Mouse (Mus musculus): ENCODE results near the gene Tlr5. TPM values are rescaled to one million over a fixed set of nuclear protein-coding genes. Genes with fewer than 3 reads are reported as not detected.

Gene Tlr5
- polyA plus RNA-seq (2015; fragmentation: Nextera tagmentation; extraction: Ambion mirVana) = 0.30 and 0.39 TPM in 2 replicates

DNA sequence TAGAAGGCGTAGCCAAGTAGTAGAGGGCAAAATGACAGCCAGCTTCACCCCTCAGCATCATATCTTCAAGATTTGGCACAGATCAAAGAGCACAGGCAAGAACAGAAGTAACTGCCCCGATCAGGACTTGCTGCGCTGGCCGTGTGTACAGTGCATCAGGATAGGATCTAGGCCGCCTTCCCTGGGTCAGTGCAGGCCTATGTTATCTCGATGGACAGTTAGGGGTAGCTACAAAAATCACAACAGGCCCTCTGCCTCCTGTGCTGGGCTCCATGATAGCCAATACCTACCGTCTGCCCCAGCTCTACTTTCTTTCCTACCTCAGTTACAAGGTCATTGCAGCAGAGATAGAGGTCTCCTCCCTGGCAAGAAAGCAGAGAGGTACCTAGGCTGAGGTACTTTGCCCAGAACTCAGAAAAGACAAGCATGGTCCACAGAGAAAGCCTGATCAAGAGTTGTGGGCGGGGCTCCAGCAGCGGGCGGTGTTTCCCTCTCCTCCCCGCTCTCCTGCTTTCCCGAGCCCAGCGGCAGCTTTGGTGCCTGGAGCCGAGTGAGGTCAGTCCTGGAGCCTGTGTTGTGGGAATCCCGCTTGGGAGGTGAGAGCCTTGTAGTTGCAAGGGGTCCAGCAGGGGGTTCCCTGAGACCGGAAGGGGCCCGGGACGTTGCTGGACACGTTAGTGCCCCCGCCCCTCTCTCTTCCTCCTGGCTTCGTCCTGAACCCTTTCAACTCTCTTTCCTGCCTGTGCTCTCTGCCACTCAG, at the start of gene Tlr5:
Gene Tlr5, plus strand, starts transcription at position 502 of the 760 bp plus-strand sequence.
- Histone ChIP-seq H3K27ac (peak within 1 kb of the TSS; percentile 35), H3K9me3 (no peaks in the 10 kb centered on the region), H3K4me2 (replicated peaks) (peak within 1 kb of the TSS; percentile 57), H3K27me3 (peaks cover 30% of the 10 kb centered on the region), H3K4me3 (replicated peaks) (peak within 1 kb of the TSS; percentile 33), H3K36me3 (no peaks in the 10 kb centered on the region), H3K4me1 (replicated peaks) (peaks cover 38% of the 10 kb centered on the region), H3K9ac (replicated peaks) (peak within 1 kb of the TSS; percentile 60)
- 19% methylated on average over 21 of the region's 21 CpGs for WGBS
- ATAC-seq = peak; percentile 40

DNA sequence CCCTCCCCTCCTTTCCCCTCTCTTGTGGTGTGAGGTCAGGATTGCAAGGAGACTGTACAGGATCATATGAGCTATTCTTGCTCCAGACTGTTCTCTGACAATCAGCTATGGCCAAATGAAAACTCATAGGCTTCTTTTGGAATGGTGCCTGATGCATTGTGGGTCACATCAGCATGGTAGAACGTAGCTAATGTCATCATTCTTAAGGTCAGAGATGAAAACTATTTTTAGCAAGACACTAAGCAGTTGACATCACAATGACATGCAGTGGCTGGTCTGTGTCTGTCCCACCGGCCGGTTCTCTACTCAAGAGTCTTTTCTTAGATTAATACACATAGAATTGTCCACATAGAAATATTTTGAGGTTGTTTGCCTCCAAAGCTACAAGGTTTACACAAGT, 48.9 kb upstream of the Tlr5 start:
- whole genome bisulfite sequencing = 83% methylated on average over 3 of the region's 3 CpGs
- Histone ChIP-seq H3K27ac (no peak overlapping the region), H3K36me3 (no peaks in the 10 kb centered on the region), H3K4me3 (replicated peaks) (no peak overlapping the region), H3K4me2 (replicated peaks) (no peak overlapping the region), H3K27me3 (0 out of 2 replicates have a peak, but pooled peaks cover 2% of the 10 kb centered on the region), H3K9me3 (0 out of 2 replicates have a peak, but pooled peaks cover 3% of the 10 kb centered on the region), H3K9ac (replicated peaks) (no peak overlapping the region), H3K4me1 (replicated peaks) (peaks cover 20% of the 10 kb centered on the region)
- no peak for ATAC-seq

DNA sequence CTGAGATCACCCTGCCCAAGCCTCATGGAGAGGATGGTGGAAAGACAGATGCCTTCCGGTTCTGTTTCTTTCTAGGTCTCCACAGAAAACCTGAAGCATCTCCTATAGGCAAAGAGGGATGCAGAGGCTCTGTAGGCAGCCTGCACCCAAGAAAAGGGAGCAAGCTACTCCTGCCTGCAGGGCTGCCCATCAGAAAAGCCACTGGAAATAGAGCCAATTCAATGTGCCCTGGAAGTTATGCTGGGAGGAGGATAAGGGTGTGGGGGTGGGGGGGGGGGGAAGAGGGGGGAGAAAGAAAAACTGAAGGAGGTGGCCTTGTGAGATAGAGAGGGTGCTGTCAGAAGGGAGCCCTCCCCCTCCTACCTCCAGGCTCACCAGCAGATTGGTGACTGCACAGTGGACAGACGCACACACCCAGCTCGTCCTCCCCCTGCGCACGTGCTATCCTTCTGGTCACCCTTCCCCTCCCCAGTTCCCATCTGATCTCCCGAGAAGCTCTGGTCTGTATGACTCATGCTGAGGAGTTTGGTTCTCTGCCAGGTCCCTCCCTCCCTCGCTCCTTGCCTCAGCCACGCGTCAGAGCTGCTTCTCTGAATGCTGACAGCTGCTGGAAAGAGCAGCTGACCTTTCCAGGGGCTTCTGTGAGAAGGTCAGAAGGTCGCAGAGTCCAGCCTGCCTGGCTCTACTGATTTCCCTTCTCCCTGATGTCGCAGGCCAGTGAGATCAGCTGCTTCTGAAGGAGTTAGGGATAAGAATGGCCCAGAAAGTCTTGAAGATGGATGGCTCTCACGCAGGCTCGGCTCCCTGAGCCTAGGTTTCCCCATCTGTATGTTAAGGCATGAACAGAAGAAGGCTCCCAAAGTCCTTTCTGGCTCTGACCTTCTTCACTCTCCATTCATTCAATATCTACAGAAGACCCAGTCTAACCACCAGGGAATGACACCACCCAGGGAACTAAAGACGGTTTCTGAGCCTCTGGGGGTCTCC, 46.2 kb upstream of the Tlr5 start:
- ATAC-seq = peak; percentile 88
- Histone ChIP-seq H3K36me3 (no peaks in the 10 kb centered on the region), H3K27ac (0 out of 2 replicates have a peak overlapping the region, but pooled peaks have one; percentile 36), H3K9me3 (0 out of 2 replicates have a peak, but pooled peaks cover 3% of the 10 kb centered on the region), H3K4me3 (replicated peaks) (no peak overlapping the region), H3K4me2 (replicated peaks) (no peak overlapping the region), H3K9ac (replicated peaks) (no peak overlapping the region), H3K27me3 (0 out of 2 replicates have a peak, but pooled peaks cover 2% of the 10 kb centered on the region), H3K4me1 (replicated peaks) (peaks cover 20% of the 10 kb centered on the region)
- 17% methylated on average over 14 of the region's 14 CpGs for WGBS

DNA sequence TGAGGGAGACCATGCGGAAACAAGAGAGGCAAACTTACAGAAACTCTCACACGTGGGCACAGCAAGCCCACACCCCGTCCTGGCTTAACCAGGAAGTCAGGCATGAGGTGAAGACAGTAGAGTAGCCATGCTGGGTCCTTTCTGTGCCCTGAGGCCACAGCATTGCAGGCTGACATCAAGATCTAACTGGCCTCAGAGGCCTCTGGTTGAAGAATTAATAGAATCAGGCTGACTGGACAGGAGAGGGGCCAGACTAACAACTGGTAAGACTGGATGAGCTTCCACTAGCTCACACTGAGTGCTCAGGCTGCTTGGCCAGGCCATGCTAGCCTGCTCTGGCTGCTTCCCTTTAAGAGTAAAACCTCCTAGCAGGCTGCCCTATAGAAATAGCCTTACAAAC, 45.5 kb upstream of the Tlr5 start:
- Histone ChIP-seq H3K9ac (replicated peaks) (no peak overlapping the region), H3K4me1 (replicated peaks) (peaks cover 20% of the 10 kb centered on the region), H3K27ac (no peak overlapping the region), H3K4me3 (replicated peaks) (no peak overlapping the region), H3K36me3 (no peaks in the 10 kb centered on the region), H3K9me3 (0 out of 2 replicates have a peak, but pooled peaks cover 3% of the 10 kb centered on the region), H3K27me3 (0 out of 2 replicates have a peak, but pooled peaks cover 2% of the 10 kb centered on the region), H3K4me2 (replicated peaks) (no peak overlapping the region)
- ATAC-seq = no peak
- WGBS = 52% methylated on average over 3 of the region's 3 CpGs

DNA sequence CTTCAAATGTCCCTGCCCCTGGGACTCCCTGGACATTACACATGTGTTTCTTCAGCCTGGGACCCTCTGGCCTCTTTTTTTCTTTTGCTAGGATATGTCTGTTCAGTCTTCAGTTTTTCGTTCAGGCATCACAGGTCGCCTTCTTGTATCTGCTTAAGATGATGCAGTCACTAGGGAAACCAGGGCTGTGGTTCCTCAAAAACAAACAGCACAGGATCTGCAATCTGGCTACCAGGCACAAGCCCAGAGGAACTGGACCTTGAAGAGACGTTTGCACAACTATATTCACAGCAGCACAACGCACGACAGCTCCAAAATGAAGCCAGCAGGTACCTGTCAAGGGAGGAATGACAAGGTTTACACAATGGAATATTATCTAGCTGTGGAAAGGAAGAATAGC, 45.0 kb upstream of the Tlr5 start:
- Histone ChIP-seq H3K4me1 (replicated peaks) (peaks cover 20% of the 10 kb centered on the region), H3K36me3 (no peaks in the 10 kb centered on the region), H3K4me2 (replicated peaks) (no peak overlapping the region), H3K27ac (no peak overlapping the region), H3K9ac (replicated peaks) (no peak overlapping the region), H3K27me3 (0 out of 2 replicates have a peak, but pooled peaks cover 2% of the 10 kb centered on the region), H3K4me3 (replicated peaks) (no peak overlapping the region), H3K9me3 (0 out of 2 replicates have a peak, but pooled peaks cover 1% of the 10 kb centered on the region)
- ATAC-seq = no peak
- WGBS = 78% methylated on average over 5 of the region's 5 CpGs

DNA sequence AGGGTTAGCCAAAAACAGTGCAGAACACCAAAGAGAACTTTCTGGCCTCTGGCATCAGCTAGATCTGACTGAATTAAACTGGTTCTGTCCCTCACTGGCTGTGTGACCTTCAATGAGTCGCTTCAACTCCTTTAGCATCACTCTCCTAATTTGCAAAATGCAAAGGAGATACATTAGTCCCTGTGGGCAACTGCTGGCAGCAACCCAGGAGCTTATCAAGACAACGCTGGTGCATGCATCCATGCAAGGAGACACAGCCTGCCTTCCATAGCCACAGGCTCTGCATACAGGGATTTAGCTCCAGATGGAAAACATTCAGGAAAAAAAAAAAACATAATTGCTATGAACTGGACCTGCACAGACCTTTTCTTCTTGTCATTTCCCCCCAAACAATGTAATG, 42.0 kb upstream of the Tlr5 start:
- Histone ChIP-seq H3K4me1 (replicated peaks) (peaks cover 16% of the 10 kb centered on the region), H3K9ac (replicated peaks) (no peak overlapping the region), H3K36me3 (no peaks in the 10 kb centered on the region), H3K4me3 (replicated peaks) (no peak overlapping the region), H3K27me3 (0 out of 2 replicates have a peak, but pooled peaks cover 2% of the 10 kb centered on the region), H3K4me2 (replicated peaks) (no peak overlapping the region), H3K9me3 (no peaks in the 10 kb centered on the region), H3K27ac (no peak overlapping the region)
- ATAC-seq = no peak
- 79% methylated on average over 2 of the region's 2 CpGs for WGBS

DNA sequence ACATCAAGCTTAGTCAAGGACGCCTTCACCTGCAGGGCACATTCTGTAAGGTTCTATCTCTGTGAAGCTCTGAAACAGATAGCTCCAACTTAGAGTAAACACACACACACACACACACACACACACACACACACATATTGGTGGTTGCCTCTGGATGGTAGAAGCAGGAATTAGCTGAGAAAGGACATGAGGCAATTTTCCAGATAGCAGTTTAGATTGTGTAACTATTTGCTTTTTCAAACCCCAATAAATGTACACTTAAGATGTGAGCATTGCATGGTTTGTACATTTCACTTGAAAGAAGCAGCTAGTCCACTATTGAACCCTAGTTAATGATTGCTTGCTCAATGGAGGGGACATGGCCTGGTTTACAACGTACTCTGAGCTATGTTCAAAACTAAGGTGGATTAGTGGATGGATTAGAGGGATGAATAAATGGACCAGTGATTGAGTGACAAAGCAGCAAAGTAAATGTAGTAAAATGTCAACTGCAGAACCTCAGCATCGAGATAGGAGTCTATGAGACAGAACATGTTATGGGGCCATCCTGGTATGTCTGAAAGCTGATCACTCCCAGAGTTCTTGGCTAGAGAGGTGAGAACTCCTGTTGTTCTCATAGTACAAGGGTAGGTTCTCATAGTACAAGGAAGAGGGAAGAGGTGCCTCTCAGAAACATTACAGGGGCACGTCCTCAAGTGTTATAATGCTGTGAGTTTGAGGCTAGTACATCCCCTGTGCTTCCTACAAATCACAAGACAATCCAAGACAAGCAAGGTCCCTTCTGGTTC, 40.3 kb upstream of the Tlr5 start:
- Histone ChIP-seq H3K27me3 (0 out of 2 replicates have a peak, but pooled peaks cover 2% of the 10 kb centered on the region), H3K4me3 (replicated peaks) (no peak overlapping the region), H3K27ac (no peak overlapping the region), H3K4me2 (replicated peaks) (no peak overlapping the region), H3K9ac (replicated peaks) (no peak overlapping the region), H3K9me3 (no peaks in the 10 kb centered on the region), H3K36me3 (no peaks in the 10 kb centered on the region), H3K4me1 (replicated peaks) (peaks cover 12% of the 10 kb centered on the region)
- WGBS = 85% methylated on average over 4 of the region's 4 CpGs
- no peak for ATAC-seq

DNA sequence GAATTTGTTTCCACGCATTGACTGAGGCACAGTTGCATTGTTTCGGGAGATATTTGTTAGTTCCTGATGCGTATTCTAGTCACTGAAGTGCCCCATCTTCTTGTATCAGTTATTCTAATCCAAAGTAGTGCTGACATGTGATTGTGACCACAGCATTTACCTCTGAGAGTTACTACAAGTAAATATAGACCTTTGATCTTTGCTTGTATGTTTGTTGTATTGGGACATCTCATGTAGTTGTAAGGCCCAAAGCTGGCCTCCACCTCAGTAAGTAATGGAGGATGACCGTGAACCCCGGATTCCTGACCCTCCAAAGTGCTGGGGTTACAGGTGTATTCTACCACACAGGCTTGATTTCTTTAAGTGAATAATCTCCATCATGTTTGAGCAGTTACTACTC, 38.4 kb upstream of the Tlr5 start:
- no peak for ATAC-seq
- H3K27ac ChIP-seq = no peak overlapping the region
- no peak overlapping the region for H3K4me3 ChIP-seq (replicated peaks)
- 93% methylated on average over 5 of the region's 5 CpGs for WGBS
- peaks cover 21% of the 10 kb centered on the region for H3K4me1 ChIP-seq (replicated peaks)
- H3K36me3 ChIP-seq = no peaks in the 10 kb centered on the region
- H3K4me2 ChIP-seq (replicated peaks) = no peak overlapping the region
- H3K9me3 ChIP-seq = no peaks in the 10 kb centered on the region
- H3K27me3 ChIP-seq = no peaks in the 10 kb centered on the region
- no peak overlapping the region for H3K9ac ChIP-seq (replicated peaks)

DNA sequence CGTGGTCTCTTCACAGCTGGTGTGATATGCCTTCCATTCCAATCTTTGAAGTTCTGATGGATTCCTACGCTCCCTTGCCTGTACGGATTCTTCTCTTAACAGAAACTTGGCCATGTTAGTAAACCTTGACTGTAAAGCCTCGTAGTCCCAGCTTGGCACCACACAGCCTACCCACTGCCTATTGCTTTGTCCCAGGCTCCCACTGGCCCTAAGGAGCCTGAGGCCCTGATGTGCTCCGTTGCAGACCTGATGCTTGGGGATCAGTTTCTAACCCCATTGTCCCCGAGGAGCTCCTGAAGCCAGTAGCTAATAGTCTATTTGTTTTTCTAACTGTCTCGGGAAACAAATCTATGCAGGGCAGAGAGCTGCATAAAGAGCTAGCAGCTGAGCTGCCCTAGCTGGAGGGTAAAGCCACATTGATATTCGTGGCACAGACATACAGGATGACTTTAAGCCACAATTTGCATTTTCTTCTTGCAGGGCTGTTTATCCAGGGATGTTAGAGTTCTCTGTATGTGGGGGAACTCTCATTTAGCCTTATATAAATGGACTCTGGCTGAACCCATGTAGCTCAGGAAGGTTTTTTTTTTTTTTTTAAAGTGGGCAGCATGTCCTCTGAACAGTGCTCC, 35.8 kb upstream of the Tlr5 start:
- 26% methylated on average over 8 of the region's 8 CpGs for WGBS
- peak overlapping the region; percentile 83 for H3K27ac ChIP-seq

DNA sequence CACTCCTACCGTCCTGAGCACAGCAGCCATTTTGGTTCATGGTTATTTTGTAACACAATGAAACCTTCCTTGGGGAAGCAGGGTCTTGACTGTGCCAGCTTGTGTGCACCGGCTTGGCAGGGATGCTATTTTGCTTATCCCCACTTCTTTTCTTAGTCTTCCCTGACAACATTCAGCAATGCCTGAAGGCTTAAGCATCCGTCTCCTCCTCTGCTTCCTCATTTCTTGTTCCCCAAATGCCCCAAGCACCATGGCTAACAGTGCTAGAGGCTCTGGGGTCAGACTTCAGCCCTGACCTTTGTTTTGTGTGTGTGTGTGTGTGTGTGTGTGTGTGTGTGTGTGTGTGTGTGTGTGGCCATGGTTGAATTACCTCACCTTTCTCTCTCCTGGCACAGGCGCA, 31.8 kb upstream of the Tlr5 start:
- no peaks in the 10 kb centered on the region for H3K9me3 ChIP-seq
- H3K4me3 ChIP-seq (replicated peaks) = no peak overlapping the region
- no peaks in the 10 kb centered on the region for H3K27me3 ChIP-seq
- H3K4me1 ChIP-seq (replicated peaks) = peaks cover 35% of the 10 kb centered on the region
- WGBS = 34% methylated on average over 4 of the region's 4 CpGs
- no peaks in the 10 kb centered on the region for H3K36me3 ChIP-seq
- H3K27ac ChIP-seq = peak overlapping the region; percentile 71
- no peak overlapping the region for H3K9ac ChIP-seq (replicated peaks)
- ATAC-seq = no peak
- H3K4me2 ChIP-seq (replicated peaks) = no peak overlapping the region

More for the DNA sequence above, 35.8 kb upstream of the Tlr5 start:
- Histone ChIP-seq H3K4me3 (replicated peaks) (no peak overlapping the region), H3K9me3 (no peaks in the 10 kb centered on the region), H3K36me3 (no peaks in the 10 kb centered on the region), H3K4me2 (replicated peaks) (peak overlapping the region; percentile 18; the same call in 1 of the 2 replicates), H3K27me3 (no peaks in the 10 kb centered on the region), H3K9ac (replicated peaks) (peak overlapping the region; percentile 20; the same call in 1 of the 2 replicates), H3K4me1 (replicated peaks) (peaks cover 35% of the 10 kb centered on the region)
- peak; percentile 89 for ATAC-seq

DNA sequence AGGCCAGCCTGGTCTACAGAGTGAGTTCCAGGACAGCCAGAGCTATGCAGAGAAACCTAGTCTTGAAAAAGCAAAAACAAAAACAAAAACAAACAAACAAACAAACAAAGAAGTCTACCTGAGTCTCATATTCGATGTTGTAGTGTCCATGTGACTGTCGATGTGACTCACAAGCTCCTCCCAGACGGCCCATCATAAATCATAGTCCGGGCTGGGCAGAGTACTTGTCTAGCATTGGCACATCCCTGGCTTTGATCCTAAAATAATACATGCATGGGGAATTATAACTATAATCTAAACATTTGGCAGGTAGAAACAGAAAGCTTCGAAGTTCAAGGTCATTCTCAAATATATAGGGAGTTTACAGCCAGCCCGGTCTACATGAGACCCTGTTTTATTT, 28.1 kb upstream of the Tlr5 start:
- H3K36me3 ChIP-seq = no peaks in the 10 kb centered on the region
- H3K4me2 ChIP-seq (replicated peaks) = no peak overlapping the region
- no peak for ATAC-seq
- peaks cover 14% of the 10 kb centered on the region for H3K4me1 ChIP-seq (replicated peaks)
- no peaks in the 10 kb centered on the region for H3K27me3 ChIP-seq
- no peak overlapping the region for H3K9ac ChIP-seq (replicated peaks)
- H3K4me3 ChIP-seq (replicated peaks) = no peak overlapping the region
- 95% methylated on average over 6 of the region's 6 CpGs for WGBS
- H3K9me3 ChIP-seq = no peaks in the 10 kb centered on the region
- H3K27ac ChIP-seq = no peak overlapping the region
